Mouse (Mus musculus) cerebellum, adult 11-12 months (tissue): ENCODE results near the gene Gm35134.
"Not testable (repeated sequence)": the region's sequence is repeated elsewhere in the genome, so short reads cannot be mapped to it uniquely, and the experiment has no call there.

Source experiments
- DNase-seq: peaks from one replicate; pipeline ENCODE4 v3.0.0; 2022

Gene Gm35134

GRCm38 (mm10) chrY:19112707-19113106 is at the start of gene Gm35134:
TSS of gene Gm35134 (plus strand) at chrY:19113007.
- not testable (repeated sequence) for DNase-seq
